Mouse (Mus musculus) intestine, postnatal 0 days (tissue): ENCODE results near the gene Ndufa7. TPM values are rescaled to one million over a fixed set of nuclear protein-coding genes. Genes with fewer than 3 reads are reported as not detected.

Experiments used
- ATAC-seq: fragments of 200-750 bp; cut with Nextera tagmentation; 2 replicates; pipeline ENCODE4 v1.8.0; 2017; ENCODE audit warnings: mild to moderate bottlenecking, moderate TSS enrichment, moderate library complexity
- H3K27ac ChIP-seq: fragments of 300-500 bp; sonication (generic); 2 replicates; pipeline ENCODE4 v1.5.1; 2014; ENCODE audit warnings: mild to moderate bottlenecking, low read depth, low read length, moderate library complexity
- H3K27me3 ChIP-seq: fragments of 300-500 bp; sonication (generic); replicated peaks from 2 replicates; pipeline ENCODE4 v1.6.1; 2014; ENCODE audit warnings: low read length, mixed read lengths; ENCODE audit not compliant: control insufficient read depth, insufficient read depth
- H3K36me3 ChIP-seq: fragments of 300-500 bp; sonication (generic); 2 replicates; pipeline ENCODE4 v1.6.1; 2014; ENCODE audit warnings: mild to moderate bottlenecking, moderate library complexity; ENCODE audit not compliant: control insufficient read depth, insufficient read depth
- H3K4me1 ChIP-seq: fragments of 300-500 bp; sonication (generic); replicated peaks from 2 replicates; pipeline ENCODE4 v1.6.1; 2014; ENCODE audit warnings: antibody characterized with exemption, low read length, mixed read lengths; ENCODE audit not compliant: control insufficient read depth, insufficient read depth
- H3K4me2 ChIP-seq: fragments of 300-500 bp; sonication (generic); replicated peaks from 2 replicates; pipeline ENCODE4 v1.6.1; 2014; ENCODE audit warnings: low read depth, mild to moderate bottlenecking, moderate library complexity
- H3K4me3 ChIP-seq: fragments of 300-500 bp; sonication (generic); 2 replicates; pipeline ENCODE4 v1.5.1; 2014; ENCODE audit warnings: low read depth, low read length
- H3K9ac ChIP-seq: fragments of 300-500 bp; sonication (generic); 2 replicates; pipeline ENCODE4 v1.6.1; 2014; ENCODE audit warnings: mild to moderate bottlenecking, low read depth, low read length
- H3K9me3 ChIP-seq: fragments of 300-500 bp; sonication (generic); 2 replicates; pipeline ENCODE4 v1.6.1; 2016; ENCODE audit warnings: mixed run types; ENCODE audit not compliant: control insufficient read depth
- CTCF ChIP-seq: sonication (generic); IDR thresholded peaks from 2 replicates; pipeline ENCODE4 v1.5.1; 2016; ENCODE audit warnings: low read depth, mild to moderate bottlenecking, control low read depth, antibody characterized with exemption, moderate library complexity
- WGBS: fragments of 180-500 bp; shearing (Covaris S2); extraction: QIAGEN DNeasy Blood & Tissue Kit; methylation state at CpG from one replicate; pipeline ENCODE4 v1.1.7; 2014; 5-methylcytosine and 5-hydroxymethylcytosine counted together
- polyA plus RNA-seq: library from polyadenylated mRNA; unstranded; fragments of >200 nt; fragmentation: Nextera tagmentation; extraction: Ambion mirVana; gene quantifications from 2 replicates; pipeline ENCODE4 v1.2.1, GENCODE M21; 2015

The Ndufa7 gene
- polyA plus RNA-seq, 1 experiment from 2014 or later: 513 TPM

DNA sequence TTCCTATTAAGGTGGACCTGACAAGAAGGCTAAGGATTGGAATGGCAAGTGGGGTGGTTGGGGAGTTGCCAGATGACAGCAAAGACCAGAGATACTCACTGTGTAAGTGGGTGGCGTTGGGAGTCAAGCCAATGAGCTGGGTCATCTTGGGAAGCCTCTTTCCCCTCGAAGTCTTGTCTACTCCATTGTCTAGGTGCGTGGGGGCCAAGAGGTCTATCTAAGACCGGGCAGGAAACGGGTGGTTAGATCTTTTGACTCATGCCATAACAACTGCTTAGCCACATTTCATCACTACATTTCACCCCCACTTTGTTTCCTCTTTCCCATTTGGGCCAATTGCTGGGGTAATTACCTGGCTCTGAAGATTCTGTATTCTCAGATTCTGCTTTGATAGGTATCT, 43.9 kb upstream of the Ndufa7 start:
- peak overlapping the region; percentile 44 for H3K4me3 ChIP-seq
- H3K9ac ChIP-seq: peak overlapping the region; percentile 32; the same call in 1 of the 2 replicates
- H3K9me3 ChIP-seq: no peaks in the 10 kb centered on the region
- 73% methylated on average over 5 of the region's 5 CpGs for WGBS
- H3K27me3 ChIP-seq: no peaks in the 10 kb centered on the region
- ATAC-seq: no peak
- TF ChIP-seq CTCF: no peak
- H3K36me3 ChIP-seq: peaks cover 22% of the 10 kb centered on the region; the same call in 1 of the 2 replicates
- H3K4me2 ChIP-seq: peak overlapping the region; percentile 82
- peaks cover 18% of the 10 kb centered on the region for H3K4me1 ChIP-seq
- 0 out of 2 replicates have a peak overlapping the region, but pooled peaks have one; percentile 69 for H3K27ac ChIP-seq

DNA sequence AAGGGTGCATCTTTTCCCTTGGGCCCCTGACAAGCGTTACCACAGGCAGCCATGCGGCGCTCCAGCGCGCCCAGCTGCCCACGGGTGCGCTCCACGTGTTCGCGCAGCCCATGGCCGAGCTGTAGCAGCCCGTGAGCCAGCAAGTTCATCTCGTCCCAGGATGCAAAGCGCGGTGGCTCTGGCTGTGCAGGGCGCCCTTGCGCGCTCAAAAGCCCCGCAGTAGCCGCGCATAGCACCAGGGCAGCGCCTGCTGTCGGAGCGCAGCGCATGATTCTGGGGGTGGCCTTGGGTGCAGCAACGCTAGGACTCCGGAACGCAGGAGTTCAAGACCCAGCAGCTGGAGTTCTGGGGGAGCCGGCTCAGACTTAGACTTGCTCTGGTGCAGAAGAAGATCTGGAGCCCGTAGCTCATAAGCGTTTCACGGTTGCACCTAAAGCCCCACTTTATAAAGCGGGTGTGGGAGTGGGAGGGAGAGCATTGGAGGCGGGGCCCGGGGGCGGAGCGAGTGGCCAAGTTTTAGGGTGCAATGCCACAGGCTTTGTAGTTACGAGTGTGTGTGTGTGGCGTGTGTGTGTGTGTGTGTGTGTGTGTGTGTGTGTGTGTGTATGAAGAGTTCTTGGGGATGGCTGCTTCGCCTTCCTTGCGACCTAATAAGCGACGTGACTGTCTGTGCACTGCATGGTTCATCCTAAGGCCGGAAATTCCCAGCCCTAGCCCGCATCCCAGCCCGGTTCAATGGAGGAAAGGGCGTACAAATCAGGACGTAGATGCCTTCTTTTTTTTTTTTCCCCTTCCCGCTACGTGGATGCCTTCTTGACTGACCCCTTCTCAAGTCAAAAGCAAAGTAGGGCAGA, 43.0 kb upstream of the Ndufa7 start, which contains the start of gene Angptl4:
TSS of gene Angptl4 (minus strand) at position 707 of the 854 bp plus-strand sequence.
- peak; percentile 71 for ATAC-seq
- WGBS: 2% methylated on average over 50 of the region's 50 CpGs
- H3K4me3 ChIP-seq: peak within 1 kb of the TSS; percentile 44
- H3K9ac ChIP-seq: peak within 1 kb of the TSS; percentile 32
- TF ChIP-seq CTCF: peak; percentile 5; the same call in 1 of the 2 replicates
- no peaks in the 10 kb centered on the region for H3K9me3 ChIP-seq
- H3K4me1 ChIP-seq: peaks cover 18% of the 10 kb centered on the region
- peak within 1 kb of the TSS; percentile 82 for H3K4me2 ChIP-seq
- H3K36me3 ChIP-seq: peaks cover 22% of the 10 kb centered on the region; the same call in 1 of the 2 replicates
- peak within 1 kb of the TSS; percentile 55 for H3K27ac ChIP-seq
- H3K27me3 ChIP-seq: no peaks in the 10 kb centered on the region

DNA sequence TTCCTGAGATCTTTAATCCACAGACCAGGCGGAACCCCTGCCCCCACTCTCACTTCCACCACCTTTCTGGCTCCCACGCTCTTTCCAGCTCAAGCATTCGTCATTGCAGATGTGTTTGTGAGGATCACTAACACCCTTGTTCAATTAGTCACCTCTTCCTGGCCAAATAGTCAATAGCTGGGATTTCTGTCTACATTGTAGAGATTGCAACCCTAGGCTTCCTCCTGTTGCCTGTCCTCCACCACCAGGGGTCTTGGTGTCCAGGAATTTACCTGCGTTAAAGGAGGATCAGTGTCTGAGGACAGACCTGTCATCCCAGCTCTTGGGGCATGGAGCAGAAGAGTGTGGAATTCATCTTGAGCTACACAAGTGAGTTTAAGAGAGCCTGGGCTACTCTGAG, 42.3 kb upstream of the Ndufa7 start:
- peak overlapping the region; percentile 82 for H3K4me2 ChIP-seq
- H3K9me3 ChIP-seq: no peaks in the 10 kb centered on the region
- H3K9ac ChIP-seq: peak overlapping the region; percentile 32; the same call in 1 of the 2 replicates
- H3K4me1 ChIP-seq: peaks cover 18% of the 10 kb centered on the region
- 52% methylated on average over 4 of the region's 4 CpGs for WGBS
- peak; percentile 50 for TF ChIP-seq CTCF
- no peak for ATAC-seq
- H3K27me3 ChIP-seq: no peaks in the 10 kb centered on the region
- H3K36me3 ChIP-seq: peaks cover 16% of the 10 kb centered on the region; the same call in 1 of the 2 replicates
- peak overlapping the region; percentile 55 for H3K27ac ChIP-seq
- H3K4me3 ChIP-seq: peak overlapping the region; percentile 44; the same call in 1 of the 2 replicates

DNA sequence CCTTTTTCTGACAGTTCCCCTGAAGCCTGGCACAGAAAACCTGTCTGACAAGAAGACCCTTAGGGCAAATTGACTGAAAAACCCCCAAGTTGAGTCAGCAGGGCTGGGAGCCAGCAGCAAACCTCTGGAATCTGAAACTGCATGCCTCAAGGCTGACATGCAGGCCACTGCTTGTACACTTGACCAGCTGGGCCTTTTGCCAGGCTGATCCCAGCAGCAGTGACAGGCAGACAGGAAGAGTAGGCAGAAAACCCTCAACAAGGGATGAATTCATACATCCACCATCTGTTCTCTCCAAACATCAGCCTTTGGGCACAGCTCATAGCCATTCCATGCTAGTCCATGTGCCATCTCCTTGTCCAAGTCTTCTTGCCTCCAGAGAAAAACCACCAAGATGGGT, 41.0 kb upstream of the Ndufa7 start:
- TF ChIP-seq CTCF: no peak
- Histone ChIP-seq H3K9ac (no peak overlapping the region), H3K4me3 (no peak overlapping the region), H3K4me2 (no peak overlapping the region), H3K27me3 (no peaks in the 10 kb centered on the region), H3K27ac (no peak overlapping the region; the same call in 1 of the 2 replicates), H3K9me3 (no peaks in the 10 kb centered on the region), H3K36me3 (peaks cover 4% of the 10 kb centered on the region; the same call in 1 of the 2 replicates), H3K4me1 (peaks cover 18% of the 10 kb centered on the region)
- ATAC-seq: no peak

DNA sequence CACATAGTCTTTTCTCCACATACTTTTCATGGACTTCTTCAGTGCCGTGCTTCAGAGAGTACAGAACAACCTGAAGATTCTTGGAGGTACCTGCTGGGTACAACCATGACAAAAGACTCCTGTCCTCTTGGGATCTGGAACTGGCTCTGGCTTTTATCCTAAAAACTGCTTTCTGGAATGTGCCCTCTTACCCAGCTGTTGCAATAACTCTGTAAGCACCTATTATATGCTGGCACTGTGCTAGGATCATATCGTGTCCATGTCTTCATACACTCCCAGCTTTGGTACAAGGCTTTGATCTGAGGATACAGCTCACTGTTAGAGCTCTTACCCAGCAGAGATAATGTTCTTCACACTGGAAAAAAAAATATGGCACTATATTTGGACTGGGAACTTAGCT, 39.4 kb upstream of the Ndufa7 start:
- Histone ChIP-seq H3K27me3 (no peaks in the 10 kb centered on the region), H3K4me3 (no peak overlapping the region), H3K9me3 (no peaks in the 10 kb centered on the region), H3K4me1 (peaks cover 18% of the 10 kb centered on the region), H3K36me3 (no peaks in the 10 kb centered on the region), H3K9ac (no peak overlapping the region), H3K4me2 (no peak overlapping the region), H3K27ac (no peak overlapping the region)
- WGBS: 86% methylated on average over 2 of the region's 2 CpGs
- no peak for ATAC-seq
- no peak for TF ChIP-seq CTCF

DNA sequence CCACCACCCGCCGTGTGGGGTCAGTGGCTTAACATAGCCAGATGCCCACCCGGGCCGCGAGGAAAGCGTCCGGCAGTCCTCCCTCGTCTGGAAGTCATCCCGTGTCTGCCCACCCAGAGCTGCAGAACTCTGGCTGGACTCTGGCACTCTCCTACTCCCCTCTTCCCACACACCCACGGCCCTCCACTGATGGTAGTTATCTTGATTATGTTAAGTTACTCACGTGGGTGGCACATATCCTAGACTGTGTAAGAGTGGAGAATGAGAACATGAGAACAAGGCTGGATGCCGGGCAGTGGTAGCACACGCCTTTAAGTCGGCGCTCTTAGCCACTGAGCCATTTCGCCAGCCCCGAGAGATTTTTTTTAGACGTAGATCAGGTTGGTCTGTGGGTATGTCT, 38.0 kb upstream of the Ndufa7 start:
- 91% methylated on average over 18 of the region's 18 CpGs for WGBS
- Histone ChIP-seq H3K27ac (no peak overlapping the region), H3K4me3 (no peak overlapping the region), H3K9ac (no peak overlapping the region), H3K4me2 (no peak overlapping the region), H3K9me3 (no peaks in the 10 kb centered on the region), H3K27me3 (no peaks in the 10 kb centered on the region), H3K36me3 (no peaks in the 10 kb centered on the region), H3K4me1 (peaks cover 10% of the 10 kb centered on the region)
- TF ChIP-seq CTCF: no peak
- no peak for ATAC-seq
